Mouse (Mus musculus) testis, adult 2 months (tissue): ENCODE results near the gene Sgpp1.

Source experiments
- CTCF ChIP-seq: fragments of 200-500 bp; IDR thresholded peaks from 2 replicates; pipeline ENCODE4 v1.5.1; 2012; ENCODE audit warnings: low read depth, mild to moderate bottlenecking, inconsistent platforms, low read length, moderate library complexity; ENCODE audit not compliant: control insufficient read depth, insufficient read depth, insufficient replicate concordance
- POLR2A ChIP-seq: fragments of 200-500 bp; IDR thresholded peaks from 2 replicates; pipeline ENCODE4 v1.6.1; 2012; ENCODE audit warnings: low read depth, mild to moderate bottlenecking, inconsistent platforms, low read length, moderate library complexity; ENCODE audit not compliant: control insufficient read depth

DNA sequence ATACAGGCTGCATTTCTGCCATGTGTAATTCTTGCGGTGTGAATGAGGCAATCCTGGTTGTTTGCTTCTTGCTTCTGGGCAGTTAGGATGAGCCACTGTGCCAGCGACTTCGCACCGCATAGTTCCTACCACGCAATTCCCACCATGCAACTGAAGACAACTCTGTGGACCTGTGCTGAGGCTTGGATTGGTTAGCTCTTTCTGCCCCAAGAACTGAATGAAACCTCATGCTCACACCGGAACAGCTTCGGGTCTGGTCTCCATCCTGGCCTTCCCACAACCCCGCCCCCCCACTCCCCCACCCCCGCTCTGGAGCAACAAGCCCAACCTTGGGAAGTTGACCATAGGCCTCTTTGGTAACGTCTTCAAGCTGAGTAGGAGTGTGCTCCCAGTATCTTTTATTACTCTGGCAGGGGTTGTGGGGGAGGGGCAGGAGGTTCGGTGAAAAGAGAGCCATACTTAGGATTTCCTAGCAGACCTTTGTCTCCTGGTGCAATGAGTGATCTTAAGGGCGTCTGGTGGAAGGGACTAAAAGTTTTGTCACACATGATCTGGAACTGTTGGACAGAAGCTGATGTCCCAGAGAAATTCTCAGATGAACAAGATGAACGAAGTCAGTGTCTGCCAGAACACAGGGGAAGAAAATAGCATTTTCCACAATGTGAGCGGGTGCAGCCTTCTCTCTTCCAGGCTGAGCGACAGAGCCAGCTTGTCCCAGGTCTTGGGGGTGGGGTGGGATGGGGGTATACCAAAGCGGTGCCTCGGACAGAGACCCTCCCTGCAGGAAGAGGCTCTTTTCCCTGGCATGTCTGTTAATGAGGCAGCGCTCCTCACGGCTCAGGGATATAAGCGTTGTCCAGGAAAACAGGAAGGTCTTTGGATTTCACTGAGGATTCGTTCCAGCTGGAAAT is 34.1 kb downstream of the Sgpp1 start:
- no peak for TF ChIP-seq CTCF
- TF ChIP-seq POLR2A: no peak
